Mouse (Mus musculus): ENCODE measurements around the gene Fnip1. TPM values are rescaled to one million over a fixed set of nuclear protein-coding genes. Genes with fewer than 3 reads are reported as not detected.

Fnip1 gene
- polyA plus RNA-seq, 1 experiment from 2014 or later: 11.1 TPM

DNA sequence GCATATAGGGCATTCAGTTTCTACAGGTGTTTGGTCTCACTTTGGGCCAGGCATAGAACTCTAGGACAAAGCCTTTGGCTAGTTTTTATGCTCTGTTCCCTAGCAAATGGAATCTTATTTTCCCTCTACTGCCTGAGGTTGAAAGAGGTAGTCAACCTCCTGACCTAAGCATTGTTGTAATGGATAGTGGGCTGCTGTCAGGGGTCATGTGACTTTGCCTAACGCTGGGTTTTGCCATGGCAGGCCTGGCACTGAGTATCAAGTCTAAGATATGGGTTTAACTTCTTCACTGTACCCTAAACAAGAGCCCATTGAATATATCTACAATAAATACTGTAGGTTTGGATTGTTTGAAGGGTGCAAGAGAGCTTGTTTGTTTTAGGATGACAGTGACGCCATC lies 101.0 kb downstream of the Fnip1 start:
- 42% methylated on average over 2 of the region's 2 CpGs for WGBS
- Histone ChIP-seq H3K36me3 (ENCODE audit: insufficient read depth) (no peaks in the 10 kb centered on the region), H3K27ac (ENCODE audit: low read depth) (no peak overlapping the region), H3K27me3 (ENCODE audit: insufficient read depth, low read length) (no peaks in the 10 kb centered on the region), H3K4me3 (ENCODE audit: low read depth, low read length) (no peak overlapping the region), H3K9ac (no peak overlapping the region), H3K9me3 (ENCODE audit: low read depth, low read length) (no peaks in the 10 kb centered on the region), H3K4me2 (no peak overlapping the region), H3K4me1 (ENCODE audit: insufficient read depth) (no peaks in the 10 kb centered on the region)
- no peak for DNase-seq
- TF ChIP-seq CTCF (IDR thresholded peaks at IDR 0.05; ENCODE audit: low read depth): no peak
- no peak for ATAC-seq (ENCODE audit: insufficient read depth)

- Histone ChIP-seq H3K4me1 (ENCODE audit: insufficient read depth) (no peaks in the 10 kb centered on the region), H3K4me2 (no peak overlapping the region)
Measured at GRCm38 (mm10) chr11:54539486-54539885, 101.5 kb downstream of the Fnip1 start.

DNA sequence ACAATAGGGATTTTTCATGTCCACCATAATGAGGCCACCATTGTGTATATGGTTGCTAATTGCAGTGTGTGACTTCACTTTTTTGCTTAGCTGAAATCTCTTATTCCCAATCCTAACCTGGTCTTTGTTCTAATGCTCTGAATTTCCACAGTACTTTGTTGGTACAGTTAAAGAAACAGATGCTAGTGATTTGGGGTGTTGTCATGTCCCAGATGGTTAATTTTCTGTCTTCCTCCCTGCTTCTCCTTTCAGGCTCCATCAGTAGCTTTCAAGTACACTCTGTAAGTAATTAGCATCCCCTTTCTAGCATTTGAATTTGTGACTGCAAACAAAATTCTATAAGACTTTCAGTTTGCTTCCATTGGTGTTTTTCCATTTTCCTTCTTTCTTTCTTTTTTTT lies 102.3 kb downstream of the Fnip1 start:
- no peak overlapping the region for H3K4me2 ChIP-seq
- no peaks in the 10 kb centered on the region for H3K27me3 ChIP-seq (ENCODE audit: insufficient read depth, low read length)
- H3K9me3 ChIP-seq (ENCODE audit: low read depth, low read length): no peaks in the 10 kb centered on the region
- ATAC-seq (ENCODE audit: insufficient read depth) (no peak), DNase-seq (no peak)
- H3K27ac ChIP-seq (ENCODE audit: low read depth): no peak overlapping the region
- no peak overlapping the region for H3K9ac ChIP-seq
- no peaks in the 10 kb centered on the region for H3K4me1 ChIP-seq (ENCODE audit: insufficient read depth)
- no peaks in the 10 kb centered on the region for H3K36me3 ChIP-seq (ENCODE audit: insufficient read depth)
- no peak for TF ChIP-seq CTCF (IDR thresholded peaks at IDR 0.05; ENCODE audit: low read depth)
- H3K4me3 ChIP-seq (ENCODE audit: low read depth, low read length): no peak overlapping the region

More at GRCm38 (mm10) chr11:54539486-54539885, 101.5 kb downstream of the Fnip1 start:
- 55% methylated on average over 2 of the region's 2 CpGs for whole genome bisulfite sequencing
- Histone ChIP-seq H3K9ac (no peak overlapping the region), H3K27ac (ENCODE audit: low read depth) (no peak overlapping the region), H3K27me3 (ENCODE audit: insufficient read depth, low read length) (no peaks in the 10 kb centered on the region), H3K9me3 (ENCODE audit: low read depth, low read length) (no peaks in the 10 kb centered on the region), H3K36me3 (ENCODE audit: insufficient read depth) (no peaks in the 10 kb centered on the region), H3K4me3 (ENCODE audit: low read depth, low read length) (no peak overlapping the region)
- DNase-seq (no peak), ATAC-seq (ENCODE audit: insufficient read depth) (no peak)
- no peak for TF ChIP-seq CTCF (IDR thresholded peaks at IDR 0.05; ENCODE audit: low read depth)

- Histone ChIP-seq H3K4me3 (ENCODE audit: low read depth, low read length) (no peak overlapping the region), H3K36me3 (ENCODE audit: insufficient read depth) (no peaks in the 10 kb centered on the region), H3K9ac (no peak overlapping the region), H3K27ac (ENCODE audit: low read depth) (no peak overlapping the region), H3K4me1 (ENCODE audit: insufficient read depth) (no peaks in the 10 kb centered on the region), H3K27me3 (ENCODE audit: insufficient read depth, low read length) (no peaks in the 10 kb centered on the region), H3K4me2 (no peak overlapping the region), H3K9me3 (ENCODE audit: low read depth, low read length) (no peaks in the 10 kb centered on the region)
- ATAC-seq (ENCODE audit: insufficient read depth): no peak
- no peak for TF ChIP-seq CTCF (IDR thresholded peaks at IDR 0.05; ENCODE audit: low read depth)
- DNase-seq: no peak
Measured at GRCm38 (mm10) chr11:54542414-54542813, 104.4 kb downstream of the Fnip1 start.

DNA sequence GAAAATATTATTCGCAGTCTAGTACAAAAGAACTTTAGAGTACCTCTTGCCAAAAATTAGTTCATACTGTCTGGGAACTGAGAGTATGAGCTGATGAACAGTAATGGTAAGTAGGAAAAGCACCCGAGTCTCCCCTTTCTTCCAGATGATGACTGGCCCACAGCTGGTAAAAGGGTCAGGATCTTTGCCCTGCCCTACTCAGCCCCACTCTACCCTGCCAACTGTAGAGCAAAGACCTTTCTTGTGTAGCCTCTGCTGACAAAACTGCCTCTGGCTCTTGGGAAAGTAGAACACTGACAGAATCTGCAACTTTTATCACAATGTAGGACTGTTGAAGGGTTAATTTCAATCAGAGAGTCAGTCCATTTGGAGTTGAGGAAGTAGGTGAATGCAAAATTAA lies 117.0 kb downstream of the Fnip1 start:
- H3K27ac ChIP-seq (ENCODE audit: low read depth): no peak overlapping the region
- no peak for DNase-seq
- WGBS: 85% methylated on average over 2 of the region's 2 CpGs
- ATAC-seq (ENCODE audit: insufficient read depth): no peak
- no peaks in the 10 kb centered on the region for H3K4me1 ChIP-seq (ENCODE audit: insufficient read depth)
- no peak overlapping the region for H3K4me2 ChIP-seq
- H3K27me3 ChIP-seq (ENCODE audit: insufficient read depth, low read length): no peaks in the 10 kb centered on the region
- no peak overlapping the region for H3K9ac ChIP-seq
- TF ChIP-seq CTCF (IDR thresholded peaks at IDR 0.05; ENCODE audit: low read depth): no peak
- H3K9me3 ChIP-seq (ENCODE audit: low read depth, low read length): no peaks in the 10 kb centered on the region
- no peak overlapping the region for H3K4me3 ChIP-seq (ENCODE audit: low read depth, low read length)
- no peaks in the 10 kb centered on the region for H3K36me3 ChIP-seq (ENCODE audit: insufficient read depth)

- no peaks in the 10 kb centered on the region for H3K36me3 ChIP-seq (ENCODE audit: insufficient read depth)
- H3K4me2 ChIP-seq: no peak overlapping the region
- H3K4me1 ChIP-seq (ENCODE audit: insufficient read depth): no peaks in the 10 kb centered on the region
- no peak for ATAC-seq (ENCODE audit: insufficient read depth)
- H3K27ac ChIP-seq (ENCODE audit: low read depth): no peak overlapping the region
- TF ChIP-seq CTCF (IDR thresholded peaks at IDR 0.05; ENCODE audit: low read depth): peak; percentile 38
- H3K4me3 ChIP-seq (ENCODE audit: low read depth, low read length): no peak overlapping the region
- 86% methylated on average over 5 of the region's 5 CpGs for WGBS
- no peaks in the 10 kb centered on the region for H3K9me3 ChIP-seq (ENCODE audit: low read depth, low read length)
- no peaks in the 10 kb centered on the region for H3K27me3 ChIP-seq (ENCODE audit: insufficient read depth, low read length)
- peak; percentile 54 for DNase-seq
- H3K9ac ChIP-seq: no peak overlapping the region
Measured at GRCm38 (mm10) chr11:54562761-54563160, 124.8 kb downstream of the Fnip1 start.

Other genes starting within 250 kb of the Fnip1 start
- 0.24 and 0.32 TPM in 2 replicates for gene Csf2, start 188.5 kb upstream of the Fnip1 start, polyA plus RNA-seq (2014; fragmentation: Nextera tagmentation; extraction: Ambion mirVana)
- not detected in 2 replicates for gene Il3, start 170.9 kb upstream of the Fnip1 start, polyA plus RNA-seq (2014; fragmentation: Nextera tagmentation; extraction: Ambion mirVana)
- gene Acsl6, start 134.4 kb upstream of the Fnip1 start, polyA plus RNA-seq (2014; fragmentation: Nextera tagmentation; extraction: Ambion mirVana): 0.35 and 0.67 TPM in 2 replicates
- gene Meikin, start 67.5 kb upstream of the Fnip1 start, polyA plus RNA-seq (2014; fragmentation: Nextera tagmentation; extraction: Ambion mirVana): not detected in 2 replicates
- gene Rapgef6, start 84.6 kb downstream of the Fnip1 start, polyA plus RNA-seq (2014; fragmentation: Nextera tagmentation; extraction: Ambion mirVana): 33.2 TPM in 2 replicates